Mouse (Mus musculus) gastrocnemius, adult 8-10 months (tissue): ENCODE data around the gene Dact3. TPM values are rescaled to one million over a fixed set of nuclear protein-coding genes. Genes with fewer than 3 reads are reported as not detected.

ENCODE experiments used
- DNase-seq, 2 experiments: peaks; one replicate each; pipeline ENCODE4 v3.0.0; 2022; ENCODE audit warnings: low spot score in 2 of 2
- total RNA-seq, 4 experiments: library from RNA; stranded (reverse); gene quantifications; 2 replicates each; pipeline ENCODE4 v1.2.4; 2022

Gene Dact3
- total RNA-seq, 4 experiments from 2014 or later = 0.87 to 1.4 (median 1.1) TPM

DNA sequence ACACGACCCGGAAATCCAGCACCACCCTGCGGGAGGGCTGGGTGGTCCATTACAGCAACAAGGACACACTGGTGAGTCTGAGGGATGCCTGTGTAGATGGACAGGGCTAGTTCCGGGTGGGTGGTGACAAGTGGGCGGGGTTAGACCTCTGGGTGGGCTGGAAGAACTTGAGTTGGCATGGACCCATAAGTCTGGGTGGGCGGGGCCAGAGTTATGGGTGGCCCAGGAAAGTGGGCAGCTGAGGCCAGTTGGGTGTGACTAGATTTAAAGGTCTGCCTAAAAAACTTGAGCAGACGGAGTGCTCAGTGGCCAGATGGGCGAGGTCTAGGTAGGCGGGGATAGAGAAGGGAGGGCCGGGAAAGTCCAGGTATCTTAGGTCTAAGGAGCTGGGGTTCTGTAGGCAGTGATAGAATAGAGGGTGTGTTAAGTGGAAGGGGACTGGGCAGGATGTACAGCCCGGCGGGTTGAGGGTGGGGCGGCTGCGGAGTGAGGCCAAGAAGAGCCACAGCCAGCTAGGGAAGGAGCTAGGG lies 21.8 kb upstream of the Dact3 start:
- DNase-seq = no peak

GRCm38 (mm10) chr7:16858336-16858735 lies 16.8 kb upstream of the Dact3 start:
- no peak for DNase-seq

DNA sequence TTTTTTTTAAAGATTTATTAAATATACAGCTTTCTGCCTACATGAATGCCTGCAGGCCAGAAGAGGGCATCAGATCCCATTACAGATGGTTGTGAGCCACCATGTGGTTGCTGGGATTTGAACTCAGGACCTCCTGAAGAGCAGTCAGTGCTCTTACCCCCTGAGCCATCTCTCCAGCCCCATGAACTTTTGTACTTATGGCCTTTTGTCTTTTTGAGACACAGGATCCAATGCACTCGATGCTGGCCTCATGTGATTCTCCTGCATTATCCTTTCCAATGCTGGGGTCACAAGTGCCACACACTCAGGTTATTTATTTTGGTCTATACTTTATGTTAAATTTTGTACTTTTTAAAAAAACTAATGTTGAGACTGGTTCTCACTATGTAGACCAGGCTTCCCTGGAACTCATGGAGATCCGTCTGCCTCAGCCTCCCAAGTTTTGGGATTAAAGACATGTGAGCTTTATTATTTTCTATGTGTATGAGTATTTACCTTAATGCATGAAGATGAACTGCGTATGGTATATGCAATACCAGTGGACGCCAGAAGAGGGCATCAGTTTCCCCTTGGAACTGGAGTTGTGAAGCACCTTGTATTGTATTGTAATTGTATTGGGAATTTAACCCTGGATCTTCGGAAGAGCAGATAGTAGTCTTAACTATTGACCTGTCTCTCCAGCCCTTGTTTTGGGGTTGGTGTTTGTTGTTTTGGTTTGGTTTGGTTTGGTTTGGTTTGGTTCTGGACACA lies 15.0 kb upstream of the Dact3 start:
- DNase-seq = no peak

DNA sequence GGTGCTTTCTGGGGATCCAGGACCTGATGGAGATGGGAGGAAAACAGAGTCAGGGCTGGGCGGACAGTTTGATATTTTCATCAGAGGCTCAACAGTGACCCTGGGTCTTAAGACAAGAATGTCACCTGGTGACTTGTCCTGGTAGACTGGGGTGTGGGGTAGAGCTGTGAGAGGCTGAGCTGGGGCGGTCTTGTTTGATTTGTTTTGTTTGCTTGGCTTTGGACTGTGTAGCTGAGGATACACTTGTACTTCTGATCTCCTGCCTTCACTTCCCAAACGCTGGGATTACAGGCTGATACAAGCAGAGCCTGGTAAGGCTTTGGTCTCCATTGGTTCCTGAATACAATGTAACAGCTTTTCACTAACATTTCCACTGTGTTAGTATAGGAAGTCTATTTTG lies 7.6 kb upstream of the Dact3 start:
- DNase-seq = no peak

- no peak for DNase-seq
Measured at GRCm38 (mm10) chr7:16869497-16869896, 5.6 kb upstream of the Dact3 start.

- no peak for DNase-seq
Measured at GRCm38 (mm10) chr7:16871600-16871999, 3.5 kb upstream of the Dact3 start.

GRCm38 (mm10) chr7:16872478-16872877 lies 2.6 kb upstream of the Dact3 start:
- DNase-seq = no peak

DNA sequence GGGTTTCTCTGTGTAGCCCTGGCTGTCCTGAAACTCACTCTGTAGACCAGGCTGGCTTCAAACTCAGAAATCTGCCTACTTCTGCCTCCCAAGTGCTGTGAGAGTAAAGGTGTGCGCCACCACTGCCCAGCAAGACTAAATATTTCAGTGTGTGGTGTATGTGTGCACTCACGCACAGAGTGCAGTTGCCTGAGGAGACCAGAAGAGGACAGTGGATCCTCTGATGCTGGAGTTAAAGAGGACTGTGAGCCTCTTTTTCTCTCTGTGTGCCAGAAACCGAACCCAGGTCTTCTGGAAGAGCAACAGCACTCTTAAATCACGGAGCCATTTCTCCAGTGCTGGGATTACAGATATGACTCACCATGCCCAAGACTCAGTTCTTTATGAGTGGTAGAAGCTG lies 1.7 kb upstream of the Dact3 start:
- DNase-seq = no peak

- peak; percentile 52 to 67 for DNase-seq
Measured at GRCm38 (mm10) chr7:16874190-16874589, 927 bp upstream of the Dact3 start.

GRCm38 (mm10) chr7:16874756-16875309 lies 284 bp upstream of the Dact3 start:
- DNase-seq = peak; percentile 100

DNA sequence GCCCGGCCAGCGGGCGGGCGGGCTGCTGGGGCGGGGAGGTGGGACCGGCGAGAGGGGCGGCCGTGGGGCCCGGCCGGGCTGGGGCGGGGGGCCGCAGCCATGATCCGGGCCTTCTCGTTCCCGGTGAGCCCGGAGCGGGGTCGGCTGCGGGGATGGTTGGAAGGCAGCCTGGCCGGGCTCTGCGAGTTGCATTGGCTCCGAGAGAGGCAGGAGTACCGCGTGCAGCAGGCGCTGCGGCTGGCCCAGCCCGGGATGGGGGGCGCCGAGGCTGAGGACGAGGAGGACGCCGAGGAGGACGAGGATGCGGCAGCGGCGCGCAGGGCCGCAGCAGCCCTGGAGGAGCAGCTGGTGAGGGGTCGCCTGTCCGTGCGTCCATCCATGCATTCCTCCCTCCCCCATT lies 209 bp downstream of the Dact3 start:
- DNase-seq = no peak

DNA sequence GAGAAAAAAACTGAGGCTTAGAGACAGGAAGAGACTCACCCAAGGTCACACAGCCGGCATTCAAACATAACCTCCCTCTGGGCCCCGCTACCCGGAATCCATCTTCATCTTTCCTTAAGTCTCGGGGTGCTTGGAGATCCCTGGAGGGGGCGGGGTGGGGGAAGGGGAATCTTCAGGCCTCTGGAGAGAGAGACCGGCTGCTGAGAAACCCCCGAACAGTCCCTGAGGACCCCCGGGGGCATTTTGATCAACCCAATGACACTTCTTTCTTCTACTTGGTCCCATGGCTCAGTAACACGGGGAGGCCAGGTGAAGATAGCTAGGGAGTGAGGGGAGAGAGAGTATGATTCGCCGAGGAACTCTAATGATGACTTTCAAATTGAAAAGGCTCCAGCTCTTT lies 889 bp downstream of the Dact3 start:
- DNase-seq = no peak

DNA sequence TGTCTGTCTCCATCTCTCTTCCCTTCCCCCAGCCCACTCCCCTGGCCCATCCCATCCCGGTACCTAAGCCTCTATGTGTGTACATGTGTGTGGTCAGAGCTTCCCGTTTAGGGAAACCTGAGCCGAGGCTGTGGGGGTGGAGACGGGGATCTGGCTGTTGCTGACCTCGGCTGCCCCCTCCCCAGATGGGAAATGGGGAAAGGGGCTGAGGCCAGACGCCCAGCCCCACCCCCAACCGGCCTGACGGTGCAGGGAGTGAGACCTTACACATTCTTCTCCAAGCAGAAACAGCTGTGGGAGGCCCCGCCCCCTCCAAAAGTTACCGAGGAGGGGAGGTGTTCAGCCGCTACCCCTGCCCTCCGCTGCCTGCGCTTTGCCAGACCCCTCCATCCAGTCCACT lies 1.5 kb downstream of the Dact3 start:
- no peak for DNase-seq

GRCm38 (mm10) chr7:16877717-16878116 lies 2.6 kb downstream of the Dact3 start:
- no peak for DNase-seq

DNA sequence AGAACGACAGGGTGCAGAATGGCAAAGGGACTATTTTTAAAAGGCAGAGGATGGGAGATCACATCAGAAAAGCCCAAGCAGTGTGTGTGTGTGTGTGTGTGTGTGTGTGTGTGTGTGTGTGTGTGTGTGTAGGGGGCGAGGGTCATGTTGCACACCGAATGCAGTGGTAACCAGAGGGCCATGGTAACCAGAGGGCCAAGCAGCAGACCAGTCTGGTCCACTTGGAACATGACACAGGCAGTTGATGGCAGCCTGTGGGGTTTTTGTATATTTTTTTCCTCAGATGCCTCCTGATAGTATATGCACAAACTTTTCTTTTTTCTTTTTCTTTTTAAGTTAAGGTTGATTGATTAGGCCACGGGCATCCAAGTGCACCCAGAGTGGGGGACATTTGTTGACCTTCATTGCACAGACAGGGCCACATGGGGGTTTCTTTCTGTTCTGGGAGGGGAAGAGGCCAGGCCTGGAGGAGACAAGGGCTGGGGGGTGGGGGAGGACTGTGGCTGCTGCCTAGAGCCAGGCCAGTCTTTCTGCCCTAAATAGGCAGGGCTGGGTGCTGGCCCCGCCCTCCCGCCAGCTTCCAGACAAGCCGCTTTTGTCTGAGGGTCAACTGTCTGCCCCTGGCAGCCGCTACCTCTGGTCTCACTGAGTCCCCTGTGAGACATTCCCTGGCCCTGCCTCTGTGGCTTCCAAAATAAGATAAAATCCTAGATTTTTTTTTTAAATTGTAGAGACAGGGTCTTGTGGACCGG lies 4.9 kb downstream of the Dact3 start:
- no peak for DNase-seq

- DNase-seq = no peak
Measured at GRCm38 (mm10) chr7:16880615-16881014, 5.5 kb downstream of the Dact3 start.

- DNase-seq = no peak
Measured at GRCm38 (mm10) chr7:16883162-16883561, 8.0 kb downstream of the Dact3 start.

- no peak for DNase-seq
Measured at GRCm38 (mm10) chr7:16884334-16884733, 9.2 kb downstream of the Dact3 start.

DNA sequence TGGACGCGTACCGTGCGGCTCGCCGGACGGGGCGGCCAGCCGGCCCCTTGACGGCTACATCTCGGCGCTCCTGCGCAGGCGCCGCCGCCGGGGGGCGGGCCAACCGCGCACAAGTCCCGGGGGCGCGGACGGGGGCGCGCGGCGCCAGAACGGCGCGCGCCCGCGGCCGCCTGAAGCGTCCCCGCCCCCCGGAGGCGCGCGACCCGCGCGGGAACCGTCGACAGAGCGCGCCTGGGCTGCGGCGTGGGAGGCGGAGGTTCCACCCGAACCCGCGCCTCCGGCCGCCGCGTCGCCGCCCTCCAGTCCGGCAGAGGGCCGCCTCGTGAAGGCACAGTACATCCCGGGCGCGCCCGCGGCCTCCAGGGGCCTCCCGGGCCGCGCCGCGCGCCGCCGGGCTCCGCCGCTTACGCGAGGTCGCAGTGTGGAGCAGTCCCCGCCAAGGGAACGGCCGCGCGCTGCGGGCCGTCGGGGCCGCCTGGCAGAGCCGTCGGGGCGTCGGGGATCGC lies 10.2 kb downstream of the Dact3 start:
- no peak for DNase-seq

DNA sequence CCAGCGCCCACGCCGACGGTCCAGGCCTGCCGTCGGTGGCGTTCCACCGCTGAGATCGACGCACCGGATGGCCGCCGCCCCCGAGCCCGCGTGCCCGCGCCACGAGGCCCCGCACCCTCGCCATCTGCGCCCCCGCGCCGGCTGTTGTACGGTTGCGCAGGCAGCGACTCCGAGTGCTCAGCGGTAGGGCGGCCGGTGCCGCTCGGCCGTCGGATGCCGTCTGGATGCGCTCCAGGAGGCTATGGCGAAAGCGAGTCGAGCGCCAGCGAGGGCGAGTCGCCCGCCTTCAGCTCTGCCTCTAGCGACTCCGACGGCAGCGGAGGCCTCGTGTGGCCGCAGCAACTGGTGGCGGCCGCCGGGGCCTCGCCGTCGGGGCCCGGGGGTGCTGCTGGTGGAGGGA lies 10.8 kb downstream of the Dact3 start:
- DNase-seq = no peak

- DNase-seq = peak in 1 of 2 experiments; percentile 52
Measured at GRCm38 (mm10) chr7:16890536-16890935, 15.4 kb downstream of the Dact3 start.

GRCm38 (mm10) chr7:16890944-16891343 lies 15.8 kb downstream of the Dact3 start:
- peak; percentile 69 to 79 for DNase-seq
